Mouse (Mus musculus) C2C12 (cell line): ENCODE results near the gene Kl. TPM values are rescaled to one million over a fixed set of nuclear protein-coding genes. Genes with fewer than 3 reads are reported as not detected.
A peak's percentile ranks its signal among the peaks of the same experiment; 100 is the strongest.

Experiments
- H3K27me3 ChIP-seq: one replicate; pipeline ENCODE4 v1.6.1; 2011; ENCODE audit not compliant: control insufficient read depth, insufficient read depth, insufficient read length
- H3K36me3 ChIP-seq: one replicate; pipeline ENCODE4 v1.6.1; 2011; ENCODE audit not compliant: control insufficient read depth, insufficient read depth
- H3K4me3 ChIP-seq: one replicate; pipeline ENCODE4 v1.5.1; 2011; ENCODE audit warnings: mild to moderate bottlenecking, control low read depth; ENCODE audit not compliant: poor library complexity, insufficient read depth, severe bottlenecking
- H3K79me2 ChIP-seq: one replicate; pipeline ENCODE4 v1.6.1; 2011; ENCODE audit not compliant: control insufficient read depth, insufficient read depth
- H3K79me3 ChIP-seq: one replicate; pipeline ENCODE4 v1.6.1; 2011; ENCODE audit warnings: low read depth, control low read depth
- H3ac ChIP-seq: one replicate; pipeline ENCODE3; 2011; ENCODE audit warnings: low read depth; ENCODE audit not compliant: control insufficient read depth, insufficient read length
- CEBPB ChIP-seq: IDR thresholded peaks from one replicate; pipeline ENCODE4 v1.6.1; 2011; ENCODE audit warnings: low read depth, mild to moderate bottlenecking, control low read depth, moderate library complexity
- CTCF ChIP-seq: IDR thresholded peaks from one replicate; pipeline ENCODE4 v1.5.1; 2011; ENCODE audit not compliant: control insufficient read depth, insufficient read depth, insufficient read length
- FOSL1 ChIP-seq: IDR thresholded peaks from one replicate; pipeline ENCODE4 v1.8.0; 2011; ENCODE audit warnings: mild to moderate bottlenecking, low read length; ENCODE audit not compliant: poor library complexity, insufficient read depth, severe bottlenecking
- MAX ChIP-seq: IDR thresholded peaks from one replicate; pipeline ENCODE4 v1.6.1; 2011; ENCODE audit warnings: mild to moderate bottlenecking, control low read depth
- MYOD1 ChIP-seq: IDR thresholded peaks from one replicate; pipeline ENCODE4 v1.6.1; 2011; ENCODE audit warnings: low read depth; ENCODE audit not compliant: control insufficient read depth, insufficient read length
- MYOG ChIP-seq: IDR thresholded peaks from one replicate; pipeline ENCODE4 v1.6.1; 2011; ENCODE audit not compliant: control insufficient read depth, insufficient read length; ENCODE audit errors: extremely low read depth
- USF1 ChIP-seq: IDR thresholded peaks from one replicate; pipeline ENCODE4 v1.6.1; 2011; ENCODE audit warnings: low read depth, mild to moderate bottlenecking, control low read depth, moderate library complexity
- polyA plus RNA-seq: library from polyadenylated mRNA; unstranded; fragments of >200 nt; fragmentation: generic; extraction: Trizol; gene quantifications from one replicate; pipeline ENCODE4 v1.2.1, GENCODE M21; 2012; ENCODE audit warnings: missing spikeins

The Kl gene
- polyA plus RNA-seq, 1 experiment: not detected

GRCm38 (mm10) chr5:150994096-150994495 is 41.7 kb downstream of the Kl start:
- H3K27me3 ChIP-seq: no peaks in the 10 kb centered on the region
- H3K79me3 ChIP-seq: no peaks in the 10 kb centered on the region
- H3K36me3 ChIP-seq: no peaks in the 10 kb centered on the region
- no peaks in the 10 kb centered on the region for H3K79me2 ChIP-seq
- no peak overlapping the region for H3ac ChIP-seq
- no peak for TF ChIP-seq FOSL1
- no peak for TF ChIP-seq MYOD1
- no peak for TF ChIP-seq USF1
- TF ChIP-seq MAX: no peak
- no peak for TF ChIP-seq MYOG
- TF ChIP-seq CTCF: no peak
- no peak for TF ChIP-seq CEBPB
- H3K4me3 ChIP-seq: no peak overlapping the region

GRCm38 (mm10) chr5:150996586-150996985 is 44.2 kb downstream of the Kl start:
- Histone ChIP-seq H3K36me3 (no peaks in the 10 kb centered on the region), H3K79me3 (no peaks in the 10 kb centered on the region), H3K27me3 (no peaks in the 10 kb centered on the region), H3ac (no peak overlapping the region), H3K4me3 (no peak overlapping the region), H3K79me2 (no peaks in the 10 kb centered on the region)
- TF ChIP-seq CEBPB: no peak
- TF ChIP-seq USF1: peak; percentile 74
- peak; percentile 81 for TF ChIP-seq FOSL1
- peak; percentile 49 for TF ChIP-seq MYOD1

DNA sequence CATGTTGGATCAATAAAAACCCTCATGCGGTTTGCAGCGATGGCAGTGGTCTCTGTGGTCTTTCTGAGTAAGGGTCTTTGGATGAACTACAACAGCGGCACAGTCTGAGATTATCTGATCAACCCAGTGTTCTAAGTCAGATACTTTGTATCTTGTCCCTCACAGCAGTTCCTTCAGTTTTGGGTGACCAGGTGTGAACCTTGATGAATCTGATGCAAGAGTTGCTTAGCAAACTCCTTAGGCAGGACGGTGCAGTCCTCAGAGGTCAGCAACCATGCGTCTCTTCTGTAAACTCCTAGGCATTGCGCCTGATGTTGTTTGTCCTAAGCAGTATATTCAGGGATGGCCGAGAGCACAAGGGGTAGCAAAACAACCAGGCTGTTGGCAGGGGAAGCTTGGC is 48.7 kb downstream of the Kl start:
- Histone ChIP-seq H3K36me3 (no peaks in the 10 kb centered on the region), H3K79me2 (no peaks in the 10 kb centered on the region), H3ac (no peak overlapping the region), H3K27me3 (no peaks in the 10 kb centered on the region), H3K79me3 (no peaks in the 10 kb centered on the region), H3K4me3 (no peak overlapping the region)
- TF ChIP-seq USF1 (no peak), CTCF (no peak), MYOG (no peak), MYOD1 (no peak), FOSL1 (no peak), CEBPB (no peak), MAX (no peak)

DNA sequence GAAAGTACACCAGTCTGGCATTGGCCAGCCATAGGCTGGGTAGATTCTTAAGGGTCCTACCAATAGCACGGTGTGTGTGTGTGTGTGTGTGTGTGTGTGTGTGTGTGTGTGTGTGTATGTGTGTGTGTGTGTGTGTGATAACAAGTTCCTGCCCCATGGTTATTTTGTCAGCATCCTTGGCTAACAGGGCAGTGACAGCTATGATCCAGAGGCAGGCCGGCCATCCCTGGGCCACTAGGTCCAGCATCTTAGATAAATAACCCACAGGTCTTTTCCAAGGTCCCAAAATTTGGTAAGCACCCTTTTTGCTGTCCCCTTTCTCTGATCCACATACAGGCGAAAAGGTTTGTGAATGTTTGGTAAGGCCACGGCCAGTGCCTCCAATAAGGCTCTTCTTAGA is 49.6 kb downstream of the Kl start:
- TF ChIP-seq CTCF (no peak), USF1 (no peak), CEBPB (no peak), MYOD1 (no peak)
- H3ac ChIP-seq: no peak overlapping the region
- no peaks in the 10 kb centered on the region for H3K27me3 ChIP-seq
- H3K79me2 ChIP-seq: no peaks in the 10 kb centered on the region
- H3K36me3 ChIP-seq: no peaks in the 10 kb centered on the region
- no peaks in the 10 kb centered on the region for H3K79me3 ChIP-seq
- H3K4me3 ChIP-seq: no peak overlapping the region

GRCm38 (mm10) chr5:151004216-151004755 is 51.9 kb downstream of the Kl start:
- Histone ChIP-seq H3ac (no peak overlapping the region), H3K79me2 (no peaks in the 10 kb centered on the region), H3K79me3 (no peaks in the 10 kb centered on the region), H3K36me3 (no peaks in the 10 kb centered on the region), H3K27me3 (no peaks in the 10 kb centered on the region), H3K4me3 (no peak overlapping the region)
- no peak for TF ChIP-seq CTCF
- TF ChIP-seq MYOD1: no peak
- TF ChIP-seq FOSL1: no peak
- no peak for TF ChIP-seq MYOG
- TF ChIP-seq CEBPB: no peak
- TF ChIP-seq USF1: no peak
- TF ChIP-seq MAX: no peak

DNA sequence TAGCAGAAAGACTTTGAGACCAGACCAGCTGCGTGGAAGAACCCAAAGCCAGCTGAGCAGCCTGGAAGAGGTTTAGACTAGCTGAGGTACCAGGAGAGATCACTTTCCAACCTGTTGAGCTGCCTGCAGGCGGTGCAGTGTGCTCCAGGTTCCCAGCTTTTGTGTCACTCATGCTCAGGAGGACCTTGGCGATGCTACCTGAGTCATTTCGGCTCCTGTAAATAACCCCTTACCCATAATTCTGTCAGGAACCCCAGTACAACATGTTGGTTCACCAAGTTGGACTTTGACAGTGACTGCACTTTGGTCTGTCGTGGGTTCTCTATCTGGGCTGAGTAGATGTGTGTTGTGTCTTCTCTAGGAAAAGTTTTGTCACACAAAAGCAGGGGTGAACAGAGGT is 66.0 kb downstream of the Kl start:
- Histone ChIP-seq H3K79me2 (no peaks in the 10 kb centered on the region), H3K4me3 (no peak overlapping the region), H3K79me3 (no peaks in the 10 kb centered on the region), H3ac (no peak overlapping the region), H3K27me3 (no peaks in the 10 kb centered on the region), H3K36me3 (no peaks in the 10 kb centered on the region)
- TF ChIP-seq CEBPB: no peak
- TF ChIP-seq MAX: no peak
- no peak for TF ChIP-seq MYOD1
- no peak for TF ChIP-seq USF1
- TF ChIP-seq FOSL1: no peak
- no peak for TF ChIP-seq MYOG
- TF ChIP-seq CTCF: no peak
